In the genomic region with DNA sequence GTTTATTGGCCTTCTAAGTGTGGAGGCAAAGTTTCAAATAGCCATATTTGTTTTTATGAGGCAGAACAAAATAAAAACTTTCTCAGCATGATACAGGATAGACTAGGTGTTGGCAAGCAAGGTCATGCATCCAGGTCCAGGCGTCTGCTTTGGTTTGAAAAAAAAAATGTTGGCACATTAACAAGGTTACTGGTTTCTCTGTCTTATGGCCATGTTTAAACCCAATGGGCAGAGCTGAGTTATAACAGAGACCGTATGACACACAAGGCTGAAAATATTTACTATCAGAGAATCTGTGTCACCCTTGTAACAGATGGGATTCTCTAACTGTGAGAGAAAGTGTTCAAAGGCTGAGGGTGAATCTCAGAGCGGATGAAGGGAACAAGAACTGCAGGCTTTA, we compare ENCODE assay signal across 16 mouse cellular contexts.
"Had no signal": no experiment of that assay in that cellular context is flagged by ENCODE, and none has a peak within 500 bp of the region (broad histone marks: within the 10 kb centered on the region; RNA-seq: fewer than 3 reads in every experiment).

No protein-coding gene starts in this region.

- DNase-seq: gastrocnemius, postnatal 14 days; gastrocnemius, postnatal 36 days; heart, adult 11 months; heart, adult 2 months; heart, postnatal 14 days; heart, postnatal 36 days; kidney, adult 11 months; kidney, adult 2 months; kidney, adult 9 months; kidney, postnatal 14 days; kidney, postnatal 36 days; layer of hippocampus, adult 9-11 months; layer of hippocampus, postnatal 36 days; liver; liver, embryonic 13.5 days; liver, postnatal 0 days had no signal
